Mouse (Mus musculus) ES-E14 (cell line): ENCODE measurements around the gene Sfxn5.

Experiments
- HCFC1 ChIP-seq: IDR thresholded peaks from 2 replicates; pipeline ENCODE4 v1.6.1; 2012; ENCODE audit warnings: low read length, inconsistent platforms, borderline replicate concordance; ENCODE audit not compliant: insufficient read depth
- ZNF384 ChIP-seq: IDR thresholded peaks from 2 replicates; pipeline ENCODE4 v1.6.1; 2012; ENCODE audit warnings: low read depth, low read length, inconsistent platforms

DNA sequence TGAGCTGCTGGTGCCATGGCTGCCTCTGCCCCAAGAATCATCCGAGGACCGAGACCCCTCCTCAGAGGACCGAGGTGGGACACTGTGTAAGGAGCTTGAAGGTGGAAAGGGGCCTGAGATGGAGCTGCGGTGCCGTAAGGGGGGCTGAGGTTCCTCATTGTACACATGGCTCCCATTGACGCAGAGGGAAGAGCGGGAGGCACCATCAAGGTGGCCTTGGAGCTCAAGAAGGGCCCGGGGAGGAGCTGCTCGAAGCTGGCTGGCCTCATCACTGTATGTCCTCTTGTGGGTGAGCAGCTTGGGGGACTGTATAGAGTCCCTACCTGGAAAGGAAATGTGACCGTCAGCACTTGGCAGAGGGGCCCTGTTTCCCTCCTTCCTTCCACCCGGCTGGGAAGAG lies 14.9 kb upstream of the Sfxn5 start:
- TF ChIP-seq ZNF384 = no peak
- no peak for TF ChIP-seq HCFC1
